Comparison of ENCODE assay signal across 14 mouse cellular contexts in genomic region chr4:105610917-105611316, GRCm38 (mm10).
"Had no signal": no experiment of that assay in that cellular context is flagged by ENCODE, and none has a peak within 500 bp of the region (broad histone marks: within the 10 kb centered on the region; RNA-seq: fewer than 3 reads in every experiment).

No protein-coding gene starts in this region.

- H3K27me3 ChIP-seq: limb, embryonic 15.5 days; liver, embryonic 12.5 days; megakaryocyte, embryonic 14.5 days; midbrain, embryonic 15.5 days; neural tube, embryonic 13.5 days had no signal

- H3K4me3 ChIP-seq: limb, embryonic 15.5 days; liver, embryonic 12.5 days; megakaryocyte, embryonic 14.5 days; midbrain, embryonic 15.5 days; neural tube, embryonic 13.5 days had no signal

- H3K36me3 ChIP-seq: limb, embryonic 15.5 days; liver, embryonic 12.5 days; midbrain, embryonic 15.5 days; neural tube, embryonic 13.5 days had no signal

- DNase-seq: kidney, postnatal 25 days; layer of hippocampus, adult 9-11 months; layer of hippocampus, postnatal 36 days; lung, embryonic 14.5 days; lung, postnatal 10 days; retina, postnatal 1 day; right cerebral cortex, postnatal 4 days; thymus, postnatal 36 days had no signal

- ATAC-seq: liver, embryonic 12.5 days; midbrain, embryonic 15.5 days had no signal

- H3K4me2 ChIP-seq: limb, embryonic 15.5 days; liver, embryonic 12.5 days; lung, embryonic 14.5 days; midbrain, embryonic 11.5 days; midbrain, embryonic 15.5 days; neural tube, embryonic 13.5 days had no signal
